Mouse (Mus musculus) urinary bladder, postnatal 4 days (tissue): ENCODE results near the gene Ubc.
"Not testable (repeated sequence)": the region's sequence is repeated elsewhere in the genome, so short reads cannot be mapped to it uniquely, and the experiment has no call there.

ENCODE experiments used
- DNase-seq, 2 experiments: peaks; one replicate each; pipeline ENCODE4 v3.0.0; 2021 to 2022; ENCODE audit warnings: low spot score in 2 of 2

The Ubc gene

DNA sequence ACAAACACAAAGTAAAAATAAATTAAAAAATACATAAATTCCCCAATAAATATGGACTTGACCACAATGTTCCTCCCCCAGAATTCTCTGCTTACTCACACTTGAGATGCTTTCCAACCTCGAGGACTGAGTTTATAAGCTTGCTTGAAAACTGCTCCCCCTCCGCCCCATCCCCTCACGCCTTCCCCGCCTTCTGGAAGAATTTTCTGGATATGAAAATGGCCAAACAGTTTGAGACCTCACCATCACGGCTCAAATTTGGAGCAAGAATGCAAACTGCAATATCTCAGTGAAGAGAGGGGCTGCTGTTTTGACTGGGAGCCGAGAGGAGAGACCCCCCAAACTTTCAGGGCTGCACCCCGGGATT lies 14.5 kb upstream of the Ubc start:
- no peak for DNase-seq

DNA sequence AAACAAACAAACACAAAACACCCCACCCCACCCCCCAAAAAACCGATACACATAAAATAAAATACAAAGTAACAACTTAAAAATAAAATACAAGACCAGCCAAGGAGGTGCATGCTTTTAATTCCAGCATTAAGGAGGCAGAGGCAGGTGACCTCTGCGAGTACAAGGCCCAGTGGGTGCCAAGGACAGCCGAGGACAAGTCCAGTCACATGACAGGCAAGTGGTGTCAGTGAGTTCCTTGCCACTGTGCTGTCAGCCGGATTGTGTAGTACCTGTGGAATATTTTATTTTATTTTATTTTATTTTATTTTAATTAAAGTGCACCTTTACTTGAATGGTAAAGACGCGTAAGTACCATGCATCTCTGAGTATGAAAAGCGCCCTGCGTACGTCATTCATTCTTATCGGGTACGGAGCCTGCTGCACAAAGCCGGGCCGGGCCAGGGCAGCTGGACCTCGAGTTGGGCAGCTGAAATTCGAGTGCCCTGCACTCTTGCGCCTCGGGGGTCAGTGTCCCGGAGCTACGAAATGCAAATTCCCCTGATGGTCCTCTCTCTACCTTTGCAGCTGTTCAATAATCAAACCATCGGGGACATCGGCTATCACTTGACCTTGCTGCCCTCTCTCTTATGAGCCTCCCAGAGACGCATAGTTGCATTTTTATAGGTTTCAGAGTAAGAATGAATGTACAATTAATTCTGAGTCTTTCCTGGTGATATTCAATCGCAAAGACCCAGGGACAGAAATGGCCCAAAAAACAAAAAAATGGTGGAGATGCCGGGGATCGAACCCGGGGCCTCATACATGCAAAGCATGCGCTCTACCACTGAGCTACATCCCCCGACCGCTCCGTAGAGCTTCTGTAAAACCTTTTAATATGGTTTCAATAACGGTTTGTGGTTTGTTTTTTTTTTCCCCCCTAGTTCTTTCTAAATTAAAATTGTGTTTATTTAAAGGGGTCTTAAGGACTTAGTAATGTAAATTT lies 13.8 kb upstream of the Ubc start:
- DNase-seq, result no peak

- DNase-seq, result no peak
Measured at GRCm38 (mm10) chr5:125402991-125403390, 13.0 kb upstream of the Ubc start.

- no peak for DNase-seq
Measured at GRCm38 (mm10) chr5:125402476-125402875, 12.5 kb upstream of the Ubc start.

DNA sequence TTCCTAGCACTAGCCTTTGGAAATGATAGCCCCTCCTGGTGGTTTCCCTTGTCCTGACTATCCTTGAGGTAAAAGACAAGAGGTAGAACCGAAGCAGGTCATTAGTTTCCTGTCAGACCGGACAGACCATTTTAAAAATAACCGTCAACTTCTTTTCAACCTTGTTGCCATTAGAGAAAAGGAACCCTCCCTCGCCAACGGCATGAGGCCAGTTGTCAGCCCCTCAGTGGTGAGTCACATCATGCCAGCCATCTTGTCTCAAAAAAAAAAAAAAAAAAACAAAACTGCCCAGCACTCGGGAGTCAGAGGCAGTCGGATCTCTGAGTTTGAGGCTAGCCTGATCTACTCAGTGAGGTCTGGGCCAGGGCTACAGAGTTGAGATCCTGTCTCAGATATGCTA lies 10.9 kb upstream of the Ubc start:
- no peak for DNase-seq

DNA sequence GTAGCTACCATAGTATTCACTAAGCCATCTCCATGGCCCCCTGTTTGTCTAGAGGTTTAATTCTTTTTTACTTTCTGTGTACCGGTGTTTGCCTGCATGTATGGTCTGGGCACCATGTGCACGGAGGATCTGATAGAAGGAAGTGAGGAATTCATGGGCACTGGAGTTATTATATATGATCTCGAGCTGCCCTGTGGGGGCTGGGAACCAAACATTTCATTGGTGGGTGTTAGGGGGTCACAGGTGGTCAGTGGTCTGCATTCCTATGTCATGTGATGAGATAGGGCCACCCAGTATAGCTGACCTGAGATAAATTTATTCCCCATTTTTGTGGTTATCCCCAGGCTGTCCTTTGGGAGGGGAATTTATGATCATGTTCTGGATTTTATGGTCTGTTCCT lies 5.0 kb upstream of the Ubc start:
- DNase-seq, result no peak

- peak; percentile 73 to 82 for DNase-seq
Measured at GRCm38 (mm10) chr5:125393622-125394603, 3.9 kb upstream of the Ubc start.

- DNase-seq, result peak; percentile 94 to 96
Measured at GRCm38 (mm10) chr5:125392977-125393621, 3.1 kb upstream of the Ubc start.

- no peak for DNase-seq
Measured at GRCm38 (mm10) chr5:125392618-125392976, 2.6 kb upstream of the Ubc start.

DNA sequence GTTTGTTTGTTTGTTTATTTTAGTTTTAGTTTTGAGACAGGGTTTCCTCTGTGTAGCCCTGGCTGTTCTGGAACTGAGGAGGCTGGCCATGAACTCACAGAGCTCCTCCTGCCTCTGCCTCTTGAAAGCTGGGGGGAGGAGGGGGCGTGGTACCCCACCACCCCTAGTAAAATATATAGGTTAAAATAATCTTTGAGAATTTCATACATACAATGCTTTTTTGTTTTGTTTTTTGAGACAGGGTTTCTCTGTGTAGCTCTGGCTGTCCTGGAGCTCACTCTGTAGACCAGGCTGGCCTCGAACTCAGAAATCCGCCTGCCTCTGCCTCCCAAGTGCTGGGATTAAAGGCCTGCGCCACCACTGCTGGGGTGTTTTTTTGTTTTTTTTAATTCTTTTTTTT lies 2.2 kb upstream of the Ubc start:
- not testable (repeated sequence) for DNase-seq

DNA sequence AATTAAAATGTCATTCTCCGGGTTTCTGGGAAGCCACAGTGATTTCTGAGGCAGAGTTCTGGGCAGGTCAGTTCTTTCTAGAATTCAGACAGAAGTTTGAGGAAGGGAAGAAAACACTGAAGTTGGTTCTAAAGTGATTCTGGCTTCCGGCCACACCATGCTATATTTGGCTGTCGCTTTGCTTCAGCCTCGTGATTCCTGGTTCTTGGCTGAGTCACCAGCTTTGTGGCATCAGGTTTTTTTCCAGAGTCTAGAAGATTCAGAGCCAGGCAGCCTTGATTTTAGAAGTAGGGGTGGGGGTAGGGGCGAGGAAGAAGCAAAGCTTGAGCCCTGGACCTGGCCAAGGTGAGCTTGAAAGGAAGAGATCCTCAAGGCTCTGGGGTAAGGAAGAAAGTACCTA lies 1.6 kb upstream of the Ubc start:
- peak in 1 of 2 experiments; percentile 40 for DNase-seq

- no peak for DNase-seq
Measured at GRCm38 (mm10) chr5:125390906-125391477, 990 bp upstream of the Ubc start.

- DNase-seq, result peak; percentile 76 to 84
Measured at GRCm38 (mm10) chr5:125389131-125389578, 847 bp downstream of the Ubc start, which contains the start of gene Gm10382. Gene Gm10382 (plus strand): TSS chr5:125389322.

GRCm38 (mm10) chr5:125388358-125389092 lies 1.5 kb downstream of the Ubc start:
- no peak for DNase-seq

DNA sequence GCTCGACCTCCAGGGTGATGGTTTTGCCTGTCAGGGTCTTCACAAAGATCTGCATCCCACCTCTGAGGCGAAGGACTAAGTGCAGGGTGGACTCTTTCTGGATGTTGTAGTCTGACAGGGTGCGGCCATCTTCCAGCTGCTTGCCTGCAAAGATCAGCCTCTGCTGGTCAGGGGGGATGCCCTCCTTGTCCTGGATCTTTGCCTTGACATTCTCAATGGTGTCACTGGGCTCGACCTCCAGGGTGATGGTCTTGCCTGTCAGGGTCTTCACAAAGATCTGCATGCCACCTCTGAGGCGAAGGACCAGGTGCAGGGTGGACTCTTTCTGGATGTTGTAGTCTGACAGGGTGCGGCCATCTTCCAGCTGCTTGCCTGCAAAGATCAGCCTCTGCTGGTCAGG lies 2.7 kb downstream of the Ubc start:
- DNase-seq, result not testable (repeated sequence)

DNA sequence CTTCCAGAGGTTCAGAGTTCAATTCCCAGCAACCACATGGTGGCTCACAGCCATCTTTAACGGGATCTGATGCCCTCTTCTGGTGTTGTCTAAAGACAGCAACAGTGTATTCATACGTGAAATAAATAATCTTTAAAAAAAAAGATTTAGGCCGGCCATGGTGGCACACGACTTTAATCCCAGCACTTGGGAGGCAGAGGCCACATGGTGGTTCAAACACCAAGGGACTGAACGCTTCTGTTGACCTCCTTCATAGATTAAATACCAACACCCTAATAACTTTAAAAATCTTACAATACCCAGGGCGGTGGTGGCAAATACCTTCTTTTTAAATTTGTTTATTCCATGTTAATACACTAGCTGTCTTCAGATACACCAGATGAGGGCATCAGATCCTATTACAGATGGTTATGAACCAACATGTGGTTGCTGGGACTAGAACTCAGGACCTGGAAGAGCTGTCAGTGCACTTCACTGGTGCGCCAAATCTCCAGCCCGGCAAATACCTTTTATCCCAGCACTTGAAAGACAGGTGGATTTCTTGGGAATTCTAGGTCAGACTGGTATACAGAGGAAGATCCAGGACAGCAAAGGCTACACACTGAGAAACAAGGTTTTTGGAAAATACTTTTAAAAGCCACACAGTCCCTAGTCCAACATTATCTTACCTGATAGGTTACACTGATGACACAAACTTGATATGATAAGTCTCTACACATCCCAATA lies 4.6 kb downstream of the Ubc start:
- no peak for DNase-seq

GRCm38 (mm10) chr5:125384512-125385214 lies 5.3 kb downstream of the Ubc start:
- DNase-seq, result no peak

GRCm38 (mm10) chr5:125383637-125384420 lies 6.2 kb downstream of the Ubc start:
- no peak for DNase-seq
